Mouse (Mus musculus) telencephalon, adult 2 months (tissue): ENCODE data around the gene Eif4g1.
"Not testable (repeated sequence)": the region's sequence is repeated elsewhere in the genome, so short reads cannot be mapped to it uniquely, and the experiment has no call there.

Source experiments
- DNase-seq: peaks from one replicate; pipeline ENCODE4 v3.0.0-alpha.2; 2011; ENCODE audit warnings: low read depth, low spot score

Eif4g1 gene

GRCm38 (mm10) chr16:20668013-20668412, at the start of gene Eif4g1:
Gene Eif4g1, plus strand, starts transcription at chr16:20668313.
- DNase-seq = not testable (repeated sequence)

- DNase-seq = no peak
Measured at GRCm38 (mm10) chr16:20619541-20620398, 48.3 kb upstream of the Eif4g1 start.

GRCm38 (mm10) chr16:20620399-20620735, 47.7 kb upstream of the Eif4g1 start:
- DNase-seq = no peak

GRCm38 (mm10) chr16:20620751-20621190, 47.3 kb upstream of the Eif4g1 start:
- no peak for DNase-seq

- no peak for DNase-seq
Measured at GRCm38 (mm10) chr16:20621191-20621990, 46.7 kb upstream of the Eif4g1 start, which contains the start of gene Camk2n2. Gene Camk2n2, minus strand, starts transcription at chr16:20621287.

- DNase-seq = no peak
Measured at GRCm38 (mm10) chr16:20621991-20622685, 46.0 kb upstream of the Eif4g1 start.

GRCm38 (mm10) chr16:20623211-20623610, 44.9 kb upstream of the Eif4g1 start:
- no peak for DNase-seq

GRCm38 (mm10) chr16:20628871-20629391, 39.2 kb upstream of the Eif4g1 start:
- DNase-seq = peak; percentile 84

- DNase-seq = no peak
Measured at GRCm38 (mm10) chr16:20629731-20630634, 38.1 kb upstream of the Eif4g1 start, which contains the start of gene Ece2. Gene Ece2, plus strand, starts transcription at chr16:20629828.

GRCm38 (mm10) chr16:20637410-20637809, 30.7 kb upstream of the Eif4g1 start:
- no peak for DNase-seq

GRCm38 (mm10) chr16:20638367-20638766, 29.7 kb upstream of the Eif4g1 start:
- peak; percentile 51 for DNase-seq

- DNase-seq = no peak
Measured at GRCm38 (mm10) chr16:20642161-20642560, 26.0 kb upstream of the Eif4g1 start.

- no peak for DNase-seq
Measured at GRCm38 (mm10) chr16:20643911-20644310, 24.2 kb upstream of the Eif4g1 start.

- DNase-seq = peak; percentile 91
Measured at GRCm38 (mm10) chr16:20651076-20651946, 16.8 kb upstream of the Eif4g1 start, which contains the start of gene Psmd2. Gene Psmd2, plus strand, starts transcription at chr16:20651652.

- no peak for DNase-seq
Measured at GRCm38 (mm10) chr16:20651947-20652310, 16.2 kb upstream of the Eif4g1 start.

- DNase-seq = no peak
Measured at GRCm38 (mm10) chr16:20653315-20653714, 14.8 kb upstream of the Eif4g1 start.

- no peak for DNase-seq
Measured at GRCm38 (mm10) chr16:20657661-20658060, 10.5 kb upstream of the Eif4g1 start.

GRCm38 (mm10) chr16:20670291-20670690, 2.2 kb downstream of the Eif4g1 start:
- no peak for DNase-seq

- no peak for DNase-seq
Measured at GRCm38 (mm10) chr16:20671886-20672285, 3.8 kb downstream of the Eif4g1 start.
